Mouse (Mus musculus): ENCODE results near the gene H2-Q6.
"Not testable (repeated sequence)": the region's sequence is repeated elsewhere in the genome, so short reads cannot be mapped to it uniquely, and the experiment has no call there.

H2-Q6 gene

GRCm38 (mm10) chr17:35435577-35435976, 10.9 kb downstream of the H2-Q6 start:
- DNase-seq, result not testable (repeated sequence)

GRCm38 (mm10) chr17:35437386-35437936, 12.8 kb downstream of the H2-Q6 start:
- DNase-seq, result not testable (repeated sequence)

- DNase-seq, result not testable (repeated sequence)
Measured at GRCm38 (mm10) chr17:35438395-35438794, 13.7 kb downstream of the H2-Q6 start.

GRCm38 (mm10) chr17:35438885-35439284, 14.2 kb downstream of the H2-Q6 start, which contains the start of gene H2-Q7:
H2-Q7 (plus strand) TSS chr17:35439155.
- peak; percentile 46 for DNase-seq

GRCm38 (mm10) chr17:35439295-35439747, 14.7 kb downstream of the H2-Q6 start:
- not testable (repeated sequence) for DNase-seq

GRCm38 (mm10) chr17:35439925-35440645, 15.4 kb downstream of the H2-Q6 start:
- DNase-seq, result not testable (repeated sequence)

GRCm38 (mm10) chr17:35442376-35442775, 17.7 kb downstream of the H2-Q6 start:
- not testable (repeated sequence) for DNase-seq

- DNase-seq, result not testable (repeated sequence)
Measured at GRCm38 (mm10) chr17:35444510-35444909, 19.9 kb downstream of the H2-Q6 start.

- not testable (repeated sequence) for DNase-seq
Measured at GRCm38 (mm10) chr17:35458247-35458646, 33.6 kb downstream of the H2-Q6 start.

GRCm38 (mm10) chr17:35460513-35461341, 36.1 kb downstream of the H2-Q6 start:
- not testable (repeated sequence) for DNase-seq

- DNase-seq, result peak in 1 of 2 experiments; percentile 28
Measured at GRCm38 (mm10) chr17:35465651-35466050, 41.0 kb downstream of the H2-Q6 start.

GRCm38 (mm10) chr17:35468936-35469335, 44.3 kb downstream of the H2-Q6 start:
- not testable (repeated sequence) for DNase-seq

- peak in 1 of 2 experiments; percentile 9 for DNase-seq
Measured at GRCm38 (mm10) chr17:35469842-35470751, 45.4 kb downstream of the H2-Q6 start, which contains the start of gene H2-Q10. H2-Q10 (plus strand) TSS chr17:35470089.
